Mouse (Mus musculus) heart, embryonic 15.5 days (tissue): ENCODE results near the gene Usp21. TPM values are rescaled to one million over a fixed set of nuclear protein-coding genes. Genes with fewer than 3 reads are reported as not detected.
"Not testable (repeated sequence)": the region's sequence is repeated elsewhere in the genome, so short reads cannot be mapped to it uniquely, and the experiment has no call there.

ENCODE experiments used
- ATAC-seq: fragments of 200-750 bp; cut with Nextera tagmentation; replicated peaks from 2 replicates; pipeline ENCODE4 v1.8.0; 2017; ENCODE audit warnings: low read depth, moderate TSS enrichment; ENCODE audit not compliant: insufficient number of reproducible peaks, insufficient read depth, low FRiP score
- H3K27ac ChIP-seq: fragments of 300-500 bp; sonication (generic); 2 replicates; pipeline ENCODE4 v1.5.1; 2015; ENCODE audit warnings: mild to moderate bottlenecking, inconsistent platforms
- H3K27me3 ChIP-seq: fragments of 300-500 bp; sonication (generic); 2 replicates; pipeline ENCODE4 v1.6.1; 2015; ENCODE audit warnings: inconsistent platforms
- H3K36me3 ChIP-seq: fragments of 300-500 bp; sonication (generic); 2 replicates; pipeline ENCODE4 v1.6.1; 2015; ENCODE audit warnings: mild to moderate bottlenecking, inconsistent platforms
- H3K4me1 ChIP-seq: fragments of 300-500 bp; sonication (generic); replicated peaks from 2 replicates; pipeline ENCODE4 v1.6.1; 2015; ENCODE audit warnings: inconsistent platforms
- H3K4me2 ChIP-seq: fragments of 300-500 bp; sonication (generic); 2 replicates; pipeline ENCODE4 v1.6.1; 2015; ENCODE audit warnings: inconsistent platforms, mild to moderate bottlenecking, moderate library complexity
- H3K4me3 ChIP-seq: fragments of 300-500 bp; sonication (generic); 2 replicates; pipeline ENCODE4 v1.5.1; 2015; ENCODE audit warnings: mild to moderate bottlenecking, inconsistent platforms
- H3K9ac ChIP-seq: fragments of 300-500 bp; sonication (generic); 2 replicates; pipeline ENCODE4 v1.6.1; 2015; ENCODE audit warnings: mild to moderate bottlenecking, inconsistent platforms
- H3K9me3 ChIP-seq: fragments of 300-500 bp; sonication (generic); replicated peaks from 2 replicates; pipeline ENCODE4 v1.6.1; 2016; ENCODE audit warnings: inconsistent platforms
- WGBS: fragments of 180-500 bp; shearing (Covaris S2); methylation state at CpG from one replicate; pipeline ENCODE4 v1.1.7; 2015; ENCODE audit warnings: mixed read lengths; 5-methylcytosine and 5-hydroxymethylcytosine counted together
- polyA plus RNA-seq: library from polyadenylated mRNA; unstranded; fragments of >200 nt; fragmentation: Nextera tagmentation; extraction: Ambion mirVana; gene quantifications from 2 replicates; pipeline ENCODE4 v1.2.1, GENCODE M21; 2015

The Usp21 gene
- polyA plus RNA-seq, 1 experiment from 2014 or later: 44.9 TPM

- H3K27me3 ChIP-seq: peaks cover 3% of the 10 kb centered on the region; the same call in 1 of the 2 replicates
- H3K4me2 ChIP-seq: peak within 1 kb of the TSS; percentile 63
- H3K9ac ChIP-seq: peak within 1 kb of the TSS; percentile 43
- ATAC-seq: no peak
- no peaks in the 10 kb centered on the region for H3K36me3 ChIP-seq
- H3K9me3 ChIP-seq: no peaks in the 10 kb centered on the region
- H3K4me1 ChIP-seq: peaks cover 48% of the 10 kb centered on the region
- peak within 1 kb of the TSS; percentile 77 for H3K27ac ChIP-seq
- 22% methylated on average over 26 of the region's 26 CpGs for WGBS
- H3K4me3 ChIP-seq: peak within 1 kb of the TSS; percentile 42
Observed at GRCm38 (mm10) chr1:171250680-171251593, 36.9 kb downstream of the Usp21 start, which contains the start of gene Ndufs2. Gene Ndufs2, minus strand, starts transcription at chr1:171251388.

GRCm38 (mm10) chr1:171249913-171250600 is 37.7 kb downstream of the Usp21 start, which contains the start of gene Adamts4:
Gene Adamts4, plus strand, starts transcription at chr1:171250421.
- Histone ChIP-seq H3K4me2 (peak within 1 kb of the TSS; percentile 63), H3K9ac (peak within 1 kb of the TSS; percentile 43), H3K27me3 (peaks cover 3% of the 10 kb centered on the region; the same call in 1 of the 2 replicates), H3K27ac (peak within 1 kb of the TSS; percentile 93), H3K4me3 (peak within 1 kb of the TSS; percentile 42), H3K4me1 (peaks cover 57% of the 10 kb centered on the region), H3K36me3 (peaks cover 7% of the 10 kb centered on the region; the same call in 1 of the 2 replicates), H3K9me3 (no peaks in the 10 kb centered on the region)
- WGBS: 20% methylated on average over 5 of the region's 5 CpGs
- ATAC-seq: no peak

GRCm38 (mm10) chr1:171248386-171249226 is 39.2 kb downstream of the Usp21 start:
- Histone ChIP-seq H3K27me3 (peaks cover 3% of the 10 kb centered on the region; the same call in 1 of the 2 replicates), H3K4me3 (no peak overlapping the region), H3K27ac (peak overlapping the region; percentile 93), H3K9ac (no peak overlapping the region), H3K4me2 (peak overlapping the region; percentile 83; the same call in 1 of the 2 replicates), H3K4me1 (peaks cover 58% of the 10 kb centered on the region), H3K9me3 (no peaks in the 10 kb centered on the region), H3K36me3 (peaks cover 11% of the 10 kb centered on the region)
- ATAC-seq: no peak
- WGBS: 47% methylated on average over 3 of the region's 3 CpGs

GRCm38 (mm10) chr1:171247916-171248315 is 39.9 kb downstream of the Usp21 start:
- H3K27ac ChIP-seq: peak overlapping the region; percentile 93
- peaks cover 58% of the 10 kb centered on the region for H3K4me1 ChIP-seq
- H3K36me3 ChIP-seq: peaks cover 18% of the 10 kb centered on the region
- H3K27me3 ChIP-seq: peaks cover 3% of the 10 kb centered on the region; the same call in 1 of the 2 replicates
- H3K9me3 ChIP-seq: no peaks in the 10 kb centered on the region
- WGBS: 27% methylated on average over 4 of the region's 4 CpGs
- no peak for ATAC-seq
- no peak overlapping the region for H3K9ac ChIP-seq
- H3K4me2 ChIP-seq: peak overlapping the region; percentile 83
- H3K4me3 ChIP-seq: peak overlapping the region; percentile 70; the same call in 1 of the 2 replicates

- peaks cover 55% of the 10 kb centered on the region for H3K4me1 ChIP-seq
- peak overlapping the region; percentile 83 for H3K4me2 ChIP-seq
- WGBS: 8% methylated on average over 13 of the region's 13 CpGs
- no peak for ATAC-seq
- peak overlapping the region; percentile 52; the same call in 1 of the 2 replicates for H3K9ac ChIP-seq
- peaks cover 23% of the 10 kb centered on the region for H3K36me3 ChIP-seq
- H3K4me3 ChIP-seq: peak overlapping the region; percentile 70
- peaks cover 3% of the 10 kb centered on the region; the same call in 1 of the 2 replicates for H3K27me3 ChIP-seq
- peak overlapping the region; percentile 93 for H3K27ac ChIP-seq
- H3K9me3 ChIP-seq: no peaks in the 10 kb centered on the region
Observed at GRCm38 (mm10) chr1:171247453-171247841, 40.3 kb downstream of the Usp21 start.

GRCm38 (mm10) chr1:171246709-171247452 is 40.9 kb downstream of the Usp21 start:
- peak; percentile 89 for ATAC-seq
- peak overlapping the region; percentile 93 for H3K27ac ChIP-seq
- peaks cover 28% of the 10 kb centered on the region for H3K36me3 ChIP-seq
- under 1% methylated on average over 41 of the region's 41 CpGs for WGBS
- peak overlapping the region; percentile 83 for H3K4me2 ChIP-seq
- peaks cover 3% of the 10 kb centered on the region; the same call in 1 of the 2 replicates for H3K27me3 ChIP-seq
- peak overlapping the region; percentile 70 for H3K4me3 ChIP-seq
- H3K9me3 ChIP-seq: no peaks in the 10 kb centered on the region
- H3K9ac ChIP-seq: peak overlapping the region; percentile 83
- peaks cover 49% of the 10 kb centered on the region for H3K4me1 ChIP-seq

- no peaks in the 10 kb centered on the region for H3K27me3 ChIP-seq
- peak overlapping the region; percentile 72; the same call in 1 of the 2 replicates for H3K4me2 ChIP-seq
- H3K9ac ChIP-seq: no peak overlapping the region
- ATAC-seq: no peak
- peak overlapping the region; percentile 5; the same call in 1 of the 2 replicates for H3K27ac ChIP-seq
- peaks cover 43% of the 10 kb centered on the region for H3K36me3 ChIP-seq
- H3K4me3 ChIP-seq: no peak overlapping the region
- no peaks in the 10 kb centered on the region for H3K9me3 ChIP-seq
- H3K4me1 ChIP-seq: peaks cover 39% of the 10 kb centered on the region
- WGBS: 80% methylated on average over 8 of the region's 8 CpGs
Observed at GRCm38 (mm10) chr1:171245353-171245752, 42.4 kb downstream of the Usp21 start.

- H3K4me1 ChIP-seq: peaks cover 20% of the 10 kb centered on the region
- not testable (repeated sequence) for H3K27me3 ChIP-seq, H3K4me2 ChIP-seq, H3K9ac ChIP-seq, H3K27ac ChIP-seq, ATAC-seq, H3K9me3 ChIP-seq, H3K4me3 ChIP-seq
- WGBS: 87% methylated on average over 12 of the region's 12 CpGs
- peaks cover 77% of the 10 kb centered on the region for H3K36me3 ChIP-seq
Observed at GRCm38 (mm10) chr1:171241952-171242351, 45.8 kb downstream of the Usp21 start.

GRCm38 (mm10) chr1:171240911-171241310 is 46.9 kb downstream of the Usp21 start:
- Histone ChIP-seq H3K36me3 (peaks cover 85% of the 10 kb centered on the region), H3K9ac (no peak overlapping the region), H3K9me3 (no peaks in the 10 kb centered on the region), H3K4me2 (no peak overlapping the region), H3K27ac (no peak overlapping the region), H3K4me3 (no peak overlapping the region), H3K4me1 (peaks cover 17% of the 10 kb centered on the region), H3K27me3 (no peaks in the 10 kb centered on the region)
- 88% methylated on average over 10 of the region's 10 CpGs for WGBS
- no peak for ATAC-seq
